Mouse (Mus musculus): ENCODE results near the gene Zfp14.

- no peak for TF ChIP-seq CTCF (IDR thresholded peaks at IDR 0.05; ENCODE audit: low read depth)
- TF ChIP-seq EP300 (IDR thresholded peaks at IDR 0.05; ENCODE audit: low read depth) = no peak
Measured at GRCm38 (mm10) chr7:29993340-29993739, 57.8 kb downstream of the Zfp14 start.
